Mouse (Mus musculus): ENCODE measurements around the gene Tmem37. TPM values are rescaled to one million over a fixed set of nuclear protein-coding genes. Genes with fewer than 3 reads are reported as not detected.

Tmem37 gene
- polyA plus RNA-seq, 1 experiment from 2014 or later = 51.3 TPM

DNA sequence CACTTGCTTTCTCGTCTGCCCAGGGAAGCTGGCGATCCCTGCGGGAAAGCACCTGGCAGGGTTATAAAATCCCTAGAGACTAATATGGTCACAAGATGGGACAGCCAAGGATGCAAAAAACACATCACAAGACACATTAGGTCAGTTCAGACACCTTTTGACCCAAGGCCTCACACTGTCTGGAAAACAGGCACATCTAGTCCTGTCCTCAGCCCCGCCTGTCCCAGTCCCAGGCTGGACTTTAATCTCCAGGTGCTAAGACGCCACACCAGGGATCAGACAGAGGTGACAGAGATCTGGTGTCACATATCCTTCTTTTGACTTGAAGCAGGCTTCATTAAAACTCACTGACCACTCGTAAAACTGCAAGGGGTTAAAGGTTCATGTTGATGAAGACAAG, 3.7 kb downstream of the Tmem37 start:
- no peak for ATAC-seq
- H3K27ac ChIP-seq = no peak overlapping the region

DNA sequence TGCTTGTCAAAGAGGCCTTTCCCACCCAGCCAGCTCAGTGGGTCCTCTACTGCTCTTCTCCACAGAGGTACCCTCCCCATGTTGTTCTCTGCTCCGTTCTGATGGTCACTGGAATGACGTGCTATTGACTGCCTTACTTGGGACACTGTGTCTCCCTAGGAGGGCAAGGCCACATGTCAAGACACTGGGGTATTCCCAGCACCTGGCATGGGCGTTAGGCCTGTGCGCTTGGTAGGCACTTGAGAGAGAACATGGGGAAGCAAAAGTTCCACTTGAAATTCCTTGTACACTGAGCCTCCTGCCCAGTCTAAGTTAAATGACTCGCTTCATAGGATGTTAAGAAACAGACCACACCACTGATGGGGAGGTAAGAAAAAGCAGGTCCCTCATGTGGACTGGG, 4.8 kb downstream of the Tmem37 start:
- Histone ChIP-seq H3K4me1 (replicated peaks) (peaks cover 20% of the 10 kb centered on the region), H3K9me3 (no peaks in the 10 kb centered on the region), H3K9ac (no peak overlapping the region), H3K27ac (no peak overlapping the region), H3K4me3 (replicated peaks) (no peak overlapping the region), H3K27me3 (replicated peaks) (no peaks in the 10 kb centered on the region), H3K4me2 (replicated peaks) (no peak overlapping the region), H3K36me3 (no peaks in the 10 kb centered on the region)
- ATAC-seq = no peak
- WGBS = 81% methylated on average over 5 of the region's 5 CpGs

More for the DNA sequence above, 3.7 kb downstream of the Tmem37 start:
- H3K9me3 ChIP-seq = no peaks in the 10 kb centered on the region
- 0 out of 2 replicates have a peak overlapping the region, but pooled peaks have one; percentile 2 for H3K4me2 ChIP-seq (replicated peaks)
- no peaks in the 10 kb centered on the region for H3K27me3 ChIP-seq (replicated peaks)
- H3K4me1 ChIP-seq (replicated peaks) = peaks cover 24% of the 10 kb centered on the region
- no peak overlapping the region for H3K4me3 ChIP-seq (replicated peaks)
- H3K36me3 ChIP-seq = no peaks in the 10 kb centered on the region
- no peak overlapping the region for H3K9ac ChIP-seq
- 55% methylated on average over 6 of the region's 6 CpGs for WGBS

GRCm38 (mm10) chr1:120066625-120067024, 7.2 kb downstream of the Tmem37 start:
- Histone ChIP-seq H3K9me3 (no peaks in the 10 kb centered on the region), H3K4me2 (replicated peaks) (no peak overlapping the region), H3K9ac (no peak overlapping the region), H3K36me3 (no peaks in the 10 kb centered on the region), H3K27ac (no peak overlapping the region), H3K27me3 (replicated peaks) (no peaks in the 10 kb centered on the region), H3K4me1 (replicated peaks) (peaks cover 5% of the 10 kb centered on the region; the same call in 1 of the 2 replicates), H3K4me3 (replicated peaks) (no peak overlapping the region)
- ATAC-seq = no peak
- 68% methylated on average over 3 of the region's 3 CpGs for WGBS

- Histone ChIP-seq H3K9me3 (no peaks in the 10 kb centered on the region), H3K4me3 (replicated peaks) (no peak overlapping the region), H3K4me2 (replicated peaks) (no peak overlapping the region), H3K27ac (no peak overlapping the region), H3K9ac (no peak overlapping the region), H3K27me3 (replicated peaks) (no peaks in the 10 kb centered on the region), H3K4me1 (replicated peaks) (peaks cover 5% of the 10 kb centered on the region; the same call in 1 of the 2 replicates), H3K36me3 (no peaks in the 10 kb centered on the region)
- WGBS = 61% methylated on average over 8 of the region's 8 CpGs
- peak; percentile 51 for ATAC-seq
Measured at GRCm38 (mm10) chr1:120066159-120066558, 7.7 kb downstream of the Tmem37 start.

GRCm38 (mm10) chr1:120064036-120064682, 9.7 kb downstream of the Tmem37 start:
- Histone ChIP-seq H3K4me2 (replicated peaks) (no peak overlapping the region), H3K36me3 (no peaks in the 10 kb centered on the region), H3K4me3 (replicated peaks) (no peak overlapping the region), H3K9me3 (no peaks in the 10 kb centered on the region), H3K4me1 (replicated peaks) (no peaks in the 10 kb centered on the region), H3K9ac (no peak overlapping the region), H3K27me3 (replicated peaks) (no peaks in the 10 kb centered on the region), H3K27ac (no peak overlapping the region)
- peak; percentile 26; the same call in 1 of the 2 replicates for ATAC-seq
- WGBS = 84% methylated on average over 11 of the region's 11 CpGs

- Histone ChIP-seq H3K36me3 (no peaks in the 10 kb centered on the region), H3K9ac (no peak overlapping the region), H3K27me3 (replicated peaks) (no peaks in the 10 kb centered on the region), H3K4me2 (replicated peaks) (no peak overlapping the region), H3K4me1 (replicated peaks) (no peaks in the 10 kb centered on the region), H3K4me3 (replicated peaks) (no peak overlapping the region), H3K9me3 (no peaks in the 10 kb centered on the region), H3K27ac (no peak overlapping the region)
- ATAC-seq = no peak
- WGBS = 91% methylated on average over 7 of the region's 7 CpGs
Measured at GRCm38 (mm10) chr1:120062231-120062630, 11.6 kb downstream of the Tmem37 start.

GRCm38 (mm10) chr1:120060687-120061086, 13.2 kb downstream of the Tmem37 start:
- Histone ChIP-seq H3K4me3 (replicated peaks) (no peak overlapping the region), H3K4me2 (replicated peaks) (no peak overlapping the region), H3K9ac (no peak overlapping the region), H3K9me3 (no peaks in the 10 kb centered on the region), H3K27ac (no peak overlapping the region), H3K27me3 (replicated peaks) (no peaks in the 10 kb centered on the region), H3K36me3 (no peaks in the 10 kb centered on the region), H3K4me1 (replicated peaks) (no peaks in the 10 kb centered on the region)
- WGBS = 74% methylated on average over 5 of the region's 5 CpGs
- no peak for ATAC-seq

DNA sequence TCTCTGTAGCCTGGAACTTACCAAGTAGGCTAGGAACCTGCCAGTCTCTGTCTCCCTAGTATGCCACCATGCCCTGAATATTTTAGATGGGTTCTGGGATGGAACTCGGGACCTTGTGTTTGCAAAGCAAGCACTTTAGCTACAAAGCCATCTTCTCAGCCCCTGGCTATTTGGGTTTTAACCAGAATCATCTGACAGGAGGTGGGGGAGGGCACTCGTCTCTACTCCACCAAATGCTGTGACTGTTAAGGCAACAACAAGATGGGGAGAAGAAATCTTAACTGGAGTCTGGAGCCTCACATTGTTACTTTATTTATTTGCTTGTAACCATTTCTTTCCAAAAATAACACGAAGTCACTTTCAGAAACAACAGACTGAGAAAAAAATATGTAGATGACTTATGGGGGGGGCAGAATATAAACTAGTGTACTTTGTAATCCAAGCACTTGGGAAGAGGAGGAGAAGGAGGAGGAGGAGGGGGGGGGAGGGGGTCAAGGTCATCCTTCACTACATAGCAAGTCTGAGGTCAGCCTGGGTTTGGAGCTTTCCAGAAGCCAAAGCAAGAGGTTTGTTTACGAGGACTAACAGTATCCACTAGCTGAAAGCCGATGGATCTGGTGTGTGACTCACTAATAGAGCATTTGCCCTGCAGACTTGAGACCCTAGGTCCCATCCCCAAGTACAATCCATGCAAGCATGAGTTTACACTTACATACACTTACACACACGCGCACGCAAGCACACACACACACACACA, 16.0 kb downstream of the Tmem37 start:
- H3K9ac ChIP-seq = no peak overlapping the region
- no peaks in the 10 kb centered on the region for H3K9me3 ChIP-seq
- H3K4me3 ChIP-seq (replicated peaks) = no peak overlapping the region
- WGBS = 55% methylated on average over 8 of the region's 8 CpGs
- no peaks in the 10 kb centered on the region for H3K27me3 ChIP-seq (replicated peaks)
- no peak overlapping the region for H3K27ac ChIP-seq
- no peak for ATAC-seq
- no peak overlapping the region for H3K4me2 ChIP-seq (replicated peaks)
- H3K4me1 ChIP-seq (replicated peaks) = no peaks in the 10 kb centered on the region
- H3K36me3 ChIP-seq = no peaks in the 10 kb centered on the region

GRCm38 (mm10) chr1:120057044-120057443, 16.8 kb downstream of the Tmem37 start:
- no peak for ATAC-seq
- WGBS = 54% methylated on average over 14 of the region's 14 CpGs
- Histone ChIP-seq H3K27ac (no peak overlapping the region), H3K27me3 (replicated peaks) (no peaks in the 10 kb centered on the region), H3K36me3 (no peaks in the 10 kb centered on the region), H3K9me3 (no peaks in the 10 kb centered on the region), H3K4me1 (replicated peaks) (no peaks in the 10 kb centered on the region), H3K9ac (no peak overlapping the region), H3K4me3 (replicated peaks) (no peak overlapping the region), H3K4me2 (replicated peaks) (no peak overlapping the region)

DNA sequence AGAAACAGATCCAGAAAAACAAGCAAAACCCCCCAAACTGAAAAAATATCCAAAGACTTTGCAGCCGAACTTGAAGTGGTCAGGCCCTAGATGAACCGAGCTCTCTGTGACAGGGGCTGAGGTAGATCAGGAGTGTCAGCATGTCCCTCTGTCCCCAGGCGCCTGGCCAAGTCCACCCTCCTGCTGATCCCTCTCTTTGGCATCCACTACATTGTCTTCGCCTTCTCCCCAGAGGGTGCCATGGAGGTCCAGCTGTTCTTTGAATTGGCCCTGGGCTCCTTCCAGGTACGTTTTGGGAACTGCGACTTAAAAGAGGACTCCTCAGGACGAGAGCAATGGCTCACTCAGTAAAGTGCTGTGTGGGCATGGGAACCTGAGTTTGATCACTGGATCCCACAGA, 17.6 kb downstream of the Tmem37 start:
- H3K4me1 ChIP-seq (replicated peaks) = no peaks in the 10 kb centered on the region
- no peak overlapping the region for H3K4me2 ChIP-seq (replicated peaks)
- H3K27me3 ChIP-seq (replicated peaks) = no peaks in the 10 kb centered on the region
- no peak overlapping the region for H3K9ac ChIP-seq
- WGBS = 75% methylated on average over 7 of the region's 7 CpGs
- no peak overlapping the region for H3K27ac ChIP-seq
- H3K4me3 ChIP-seq (replicated peaks) = no peak overlapping the region
- H3K9me3 ChIP-seq = no peaks in the 10 kb centered on the region
- H3K36me3 ChIP-seq = no peaks in the 10 kb centered on the region
- ATAC-seq = no peak

- Histone ChIP-seq H3K9ac (no peak overlapping the region), H3K9me3 (no peaks in the 10 kb centered on the region), H3K4me1 (replicated peaks) (no peaks in the 10 kb centered on the region), H3K36me3 (no peaks in the 10 kb centered on the region), H3K27me3 (replicated peaks) (no peaks in the 10 kb centered on the region), H3K4me2 (replicated peaks) (no peak overlapping the region), H3K27ac (no peak overlapping the region), H3K4me3 (replicated peaks) (no peak overlapping the region)
- WGBS = 65% methylated on average over 6 of the region's 6 CpGs
- peak; percentile 37; the same call in 1 of the 2 replicates for ATAC-seq
Measured at GRCm38 (mm10) chr1:120055475-120055874, 18.4 kb downstream of the Tmem37 start.

DNA sequence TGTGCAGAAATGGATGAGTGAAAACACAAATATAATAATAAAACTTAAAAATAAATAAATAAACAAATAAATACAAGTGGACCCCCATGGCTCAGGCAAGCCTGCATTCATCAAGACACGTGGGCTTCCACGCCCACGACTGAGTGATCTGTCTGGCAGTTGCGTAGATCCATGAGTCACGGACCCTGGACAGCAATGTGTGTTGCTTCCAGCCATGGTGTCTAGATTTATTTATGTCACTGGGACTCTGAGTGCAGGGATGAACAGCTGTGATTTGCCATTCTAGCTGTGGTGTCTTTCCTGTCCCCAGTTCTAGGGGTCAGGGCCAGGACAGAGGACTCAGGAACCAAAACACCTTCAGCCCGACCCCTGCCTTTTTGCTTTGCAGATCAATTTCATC, 18.9 kb downstream of the Tmem37 start:
- no peaks in the 10 kb centered on the region for H3K27me3 ChIP-seq (replicated peaks)
- 79% methylated on average over 6 of the region's 6 CpGs for WGBS
- no peaks in the 10 kb centered on the region for H3K4me1 ChIP-seq (replicated peaks)
- no peaks in the 10 kb centered on the region for H3K9me3 ChIP-seq
- H3K4me2 ChIP-seq (replicated peaks) = no peak overlapping the region
- H3K36me3 ChIP-seq = no peaks in the 10 kb centered on the region
- H3K27ac ChIP-seq = no peak overlapping the region
- ATAC-seq = no peak
- no peak overlapping the region for H3K9ac ChIP-seq
- no peak overlapping the region for H3K4me3 ChIP-seq (replicated peaks)

DNA sequence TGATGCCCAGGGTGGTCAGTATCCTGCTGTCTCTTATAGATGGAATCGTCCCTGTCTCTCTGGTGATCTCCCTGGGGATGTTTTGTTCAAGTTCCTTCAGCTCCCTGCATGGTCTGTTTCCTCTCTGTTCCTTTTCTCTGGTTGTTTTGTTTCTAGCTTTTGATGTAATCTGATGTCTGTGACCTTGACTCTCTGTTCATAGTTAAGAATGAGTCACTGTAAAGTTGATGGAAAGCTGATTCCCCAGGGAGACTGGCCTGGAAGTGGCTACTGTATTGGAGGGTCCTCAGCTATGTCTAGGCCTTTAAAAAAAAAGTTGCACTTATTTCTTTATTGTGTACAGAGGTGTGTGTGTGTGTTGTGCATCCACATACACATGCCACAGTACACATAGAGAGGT, 22.8 kb downstream of the Tmem37 start:
- no peak overlapping the region for H3K4me3 ChIP-seq (replicated peaks)
- no peaks in the 10 kb centered on the region for H3K9me3 ChIP-seq
- H3K4me2 ChIP-seq (replicated peaks) = no peak overlapping the region
- no peaks in the 10 kb centered on the region for H3K27me3 ChIP-seq (replicated peaks)
- no peak for ATAC-seq
- no peak overlapping the region for H3K27ac ChIP-seq
- H3K9ac ChIP-seq = no peak overlapping the region
- no peaks in the 10 kb centered on the region for H3K36me3 ChIP-seq
- no peaks in the 10 kb centered on the region for H3K4me1 ChIP-seq (replicated peaks)
- 39% methylated on average over 1 of the region's 1 CpGs for WGBS
